Mouse (Mus musculus) forelimb bud, embryonic 11.5 days (tissue): ENCODE measurements around the gene Ppp1r14a.

Experiments
- DNase-seq: peaks from one replicate; pipeline ENCODE4 v3.0.0-alpha.2; 2012; ENCODE audit warnings: low read depth, low spot score

Gene Ppp1r14a

DNA sequence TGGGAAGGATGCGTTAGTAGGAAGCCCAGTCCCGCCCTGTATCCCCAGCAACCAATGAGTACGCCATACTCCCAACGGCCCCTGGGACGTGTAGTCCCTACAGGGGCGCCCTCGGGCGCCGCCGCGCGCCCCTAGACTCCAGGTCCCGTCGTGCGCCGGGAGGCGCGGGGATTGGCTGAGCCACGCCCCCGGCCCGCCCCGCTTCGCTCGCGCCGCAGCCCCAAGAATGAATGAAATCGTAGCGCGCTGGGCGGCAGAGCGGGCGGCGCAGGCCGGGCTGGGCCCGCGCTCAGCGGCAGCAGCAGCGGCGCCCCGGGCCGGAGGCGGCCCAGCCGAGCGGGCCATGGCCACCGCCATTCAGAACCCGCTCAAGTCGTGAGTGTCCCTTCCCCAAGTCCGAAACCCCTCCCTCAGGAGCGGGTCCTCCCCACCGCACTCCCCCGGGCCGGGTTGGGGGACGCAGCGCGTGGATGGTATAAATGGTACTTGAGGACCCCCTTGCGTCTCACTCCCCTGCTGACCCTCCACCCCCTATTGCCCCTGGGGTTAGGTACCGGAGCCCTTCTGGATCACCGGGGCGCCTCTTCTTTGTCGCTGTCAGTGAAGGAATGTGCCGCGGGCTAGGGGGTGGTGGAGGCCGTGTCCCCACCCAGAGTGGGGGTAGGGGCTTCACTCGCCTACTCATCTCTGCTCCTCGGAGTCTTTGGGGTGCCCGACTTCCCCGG, 14.8 kb downstream of the Ppp1r14a start, which contains the start of gene Dpf1:
Gene Dpf1, plus strand, starts transcription at position 214 of the 725 bp plus-strand sequence.
- peak; percentile 79 for DNase-seq

DNA sequence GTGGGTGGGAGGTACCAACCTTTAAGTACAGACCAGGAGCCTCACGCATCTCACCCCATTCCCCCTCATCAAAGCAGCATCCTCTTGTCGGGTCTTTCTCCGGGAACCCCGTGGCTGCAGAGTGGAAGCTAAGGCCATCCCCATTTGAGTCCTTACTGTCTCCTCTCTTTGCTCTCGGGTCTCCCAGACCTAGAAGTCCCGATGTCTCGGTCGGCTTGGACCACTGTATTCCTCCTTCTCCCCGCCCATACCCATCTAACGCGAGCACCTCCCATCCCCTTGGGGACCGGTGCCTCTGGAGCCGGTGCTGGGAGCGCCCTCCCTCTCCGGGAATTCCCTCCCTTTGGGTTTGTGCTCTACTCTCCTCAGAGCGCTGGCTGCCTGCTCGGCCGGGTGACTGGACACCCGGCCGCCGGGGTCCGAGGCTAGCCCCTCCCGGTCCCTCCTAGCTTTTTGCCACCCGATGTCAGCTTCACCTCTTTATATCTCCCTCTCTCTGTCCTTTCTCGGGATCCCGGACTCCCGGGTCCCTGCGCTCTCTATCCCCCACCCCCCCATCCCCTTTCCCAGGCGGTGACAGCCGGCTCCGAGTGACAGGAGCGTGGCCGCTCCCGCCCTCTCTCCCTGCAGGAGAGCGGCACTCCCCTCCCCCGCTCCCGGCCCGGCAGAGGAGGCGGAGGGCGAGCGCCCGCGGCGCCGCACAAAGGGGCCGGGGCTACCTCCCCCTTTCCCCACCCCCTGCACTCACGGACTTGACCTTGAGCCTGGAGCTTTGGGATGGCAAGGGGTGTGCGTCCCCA, 15.6 kb downstream of the Ppp1r14a start:
- DNase-seq = no peak

DNA sequence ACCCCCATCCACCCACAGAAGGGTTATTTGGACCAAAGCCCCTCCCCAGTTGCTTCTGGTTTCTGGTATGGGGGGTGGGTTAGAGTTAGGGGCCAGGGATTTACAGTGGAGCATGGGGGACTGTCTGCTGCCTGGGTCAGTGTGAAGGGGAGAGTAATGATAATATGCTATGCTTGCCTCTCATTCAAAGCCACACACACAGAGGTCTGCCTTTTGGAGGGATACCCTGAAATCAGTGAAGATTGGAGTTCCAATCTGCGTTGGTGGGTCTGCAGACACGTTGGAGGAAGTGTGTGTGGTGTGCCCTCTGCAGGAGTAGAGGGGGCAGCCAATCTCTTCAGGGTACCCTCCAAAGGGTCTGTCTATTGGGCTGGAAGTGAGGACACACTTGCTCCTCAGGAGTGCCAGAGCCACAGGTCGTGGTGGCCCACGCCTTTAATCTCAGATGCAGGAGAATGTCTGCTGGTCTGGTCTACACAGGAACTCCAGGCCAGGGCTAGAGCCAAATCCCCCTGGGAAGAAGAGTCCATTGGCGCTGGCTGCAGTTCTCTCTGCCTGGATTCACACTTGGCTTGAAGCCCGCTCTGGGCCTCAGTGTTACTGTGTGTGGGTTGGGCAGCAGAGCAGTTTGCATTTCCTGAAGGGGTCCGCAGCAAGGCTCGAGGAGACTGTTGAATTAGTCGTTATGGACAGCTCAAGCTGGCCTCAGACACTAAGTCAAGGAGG, 16.3 kb downstream of the Ppp1r14a start:
- DNase-seq = no peak

DNA sequence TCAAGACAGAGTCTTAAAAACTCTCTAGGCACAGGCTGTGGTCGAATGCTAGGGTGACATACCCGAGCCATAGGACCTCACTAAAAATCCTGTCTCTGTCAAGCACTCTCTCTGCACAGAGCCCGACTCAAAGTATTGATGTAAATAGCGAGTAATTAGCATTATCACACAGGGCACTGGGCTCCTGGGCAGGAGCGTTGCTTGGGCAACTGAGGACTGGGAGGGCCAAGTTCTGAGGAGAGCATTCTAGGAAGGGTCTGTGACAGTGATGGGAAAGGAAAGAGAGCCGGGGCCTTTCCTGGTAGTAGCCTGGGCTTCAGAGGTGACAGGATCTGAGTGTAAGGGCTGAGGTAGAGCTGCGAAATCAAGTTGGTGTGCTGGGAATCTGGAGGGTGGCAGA, 17.0 kb downstream of the Ppp1r14a start:
- no peak for DNase-seq

DNA sequence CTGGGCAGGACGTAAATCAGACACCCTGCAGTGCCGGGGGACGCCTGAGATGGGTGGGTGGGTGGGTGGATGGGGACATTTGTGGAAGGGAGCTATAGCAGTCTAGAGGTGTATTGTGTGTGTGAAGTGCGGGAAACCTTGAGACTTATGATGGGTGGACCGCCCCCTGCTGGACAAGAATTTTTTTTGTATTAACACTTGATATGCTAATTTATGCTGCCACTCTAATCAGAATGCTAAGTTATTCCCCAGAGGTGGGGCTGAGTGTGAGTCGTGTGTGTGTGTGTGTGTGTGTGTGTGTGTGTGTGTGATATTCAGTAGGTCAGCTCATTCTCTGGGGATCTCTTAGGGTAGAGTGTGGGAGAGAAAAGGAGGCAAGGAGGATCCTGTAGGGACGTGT, 17.5 kb downstream of the Ppp1r14a start:
- no peak for DNase-seq

DNA sequence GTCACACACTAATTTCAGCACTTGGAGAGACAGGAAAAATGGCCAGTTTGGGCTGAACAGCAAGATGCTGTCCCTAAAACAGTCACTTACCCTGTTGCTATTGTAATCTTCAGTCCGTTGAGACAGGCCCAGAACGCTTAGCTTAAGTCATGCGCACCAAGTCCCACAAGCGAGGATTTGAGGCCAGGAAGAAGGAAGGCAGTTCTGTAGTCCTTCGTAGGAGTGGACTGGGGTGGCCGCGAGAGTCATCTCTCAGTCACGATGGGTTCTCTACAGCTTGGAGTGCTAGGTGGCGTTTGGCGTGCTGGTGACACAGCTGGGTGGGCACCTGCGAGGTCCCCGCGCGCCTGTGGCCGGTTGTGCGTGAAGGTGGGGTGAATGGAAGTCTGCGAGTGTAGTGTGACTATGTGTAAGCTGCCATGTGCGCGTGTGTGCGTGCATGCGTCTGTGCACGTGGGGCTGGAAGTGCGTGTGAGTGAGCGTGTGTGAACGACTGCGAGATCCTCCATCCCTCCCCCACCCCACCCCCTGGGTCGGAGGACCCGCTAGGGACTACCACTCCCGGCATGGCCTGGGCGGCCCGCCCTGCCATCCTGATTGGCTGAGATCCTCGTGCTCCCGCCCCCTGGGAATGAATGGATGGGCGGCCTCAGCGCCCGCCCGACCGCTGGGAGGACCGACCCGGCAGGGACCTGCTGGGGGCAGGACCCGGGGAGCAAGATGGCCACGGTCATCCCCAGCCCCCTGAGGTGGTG, 18.4 kb downstream of the Ppp1r14a start:
- DNase-seq = peak; percentile 90

DNA sequence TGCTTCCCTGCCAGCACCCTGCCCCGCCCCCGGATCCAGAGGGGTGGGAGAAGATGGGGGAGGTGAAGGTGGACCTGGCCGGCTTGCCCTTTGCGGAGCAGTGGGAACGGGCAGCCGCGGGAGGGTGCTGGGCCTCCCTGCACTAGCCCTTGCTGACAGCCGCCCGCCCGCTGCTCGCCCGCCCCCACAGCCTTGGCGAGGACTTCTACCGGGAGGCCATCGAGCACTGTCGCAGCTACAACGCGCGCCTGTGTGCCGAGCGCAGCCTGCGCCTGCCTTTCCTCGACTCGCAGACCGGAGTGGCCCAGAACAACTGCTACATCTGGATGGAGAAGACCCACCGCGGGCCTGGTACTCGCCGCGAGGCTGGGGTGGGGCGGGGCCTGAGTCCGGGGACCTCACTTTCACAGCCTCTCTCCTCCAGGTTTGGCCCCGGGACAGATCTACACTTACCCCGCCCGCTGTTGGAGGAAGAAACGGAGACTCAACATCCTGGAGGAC, 20.2 kb downstream of the Ppp1r14a start:
- no peak for DNase-seq

DNA sequence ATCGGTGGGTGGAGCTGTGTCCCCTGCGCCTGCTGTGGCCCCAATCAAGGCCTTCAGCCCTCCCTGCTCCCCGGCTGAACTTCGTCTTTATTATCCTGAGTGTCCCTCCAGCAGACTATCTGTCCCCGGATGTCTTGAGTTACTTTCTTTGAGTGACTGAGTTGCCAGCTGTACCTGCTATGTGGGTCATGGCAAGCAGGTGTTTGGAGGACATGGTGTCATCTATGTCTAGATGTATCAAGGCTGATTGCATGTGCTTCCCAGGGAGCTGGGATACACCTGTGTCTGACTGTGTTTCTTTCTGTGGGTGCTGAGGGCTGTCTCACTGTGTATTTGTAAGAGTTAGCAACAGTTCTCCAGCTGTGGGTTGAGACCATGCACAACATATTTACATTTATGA, 20.6 kb downstream of the Ppp1r14a start:
- no peak for DNase-seq

DNA sequence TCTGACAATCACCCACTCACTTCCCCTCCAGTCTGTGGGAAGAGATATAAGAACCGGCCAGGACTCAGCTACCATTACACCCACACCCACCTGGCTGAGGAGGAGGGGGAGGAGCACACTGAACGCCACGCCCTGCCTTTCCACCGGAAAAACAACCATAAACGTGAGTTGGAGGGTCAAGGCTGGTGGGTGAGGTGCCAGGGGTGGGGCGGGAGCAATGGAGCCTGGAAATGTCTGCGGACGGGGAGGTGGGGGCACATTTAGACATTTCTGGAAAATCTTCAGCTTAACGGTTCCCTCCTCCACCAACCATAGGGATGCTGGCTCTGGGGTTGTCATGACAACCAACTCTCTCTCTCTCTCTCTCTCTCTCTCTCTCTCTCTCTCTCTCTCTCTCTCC, 23.9 kb downstream of the Ppp1r14a start:
- no peak for DNase-seq

DNA sequence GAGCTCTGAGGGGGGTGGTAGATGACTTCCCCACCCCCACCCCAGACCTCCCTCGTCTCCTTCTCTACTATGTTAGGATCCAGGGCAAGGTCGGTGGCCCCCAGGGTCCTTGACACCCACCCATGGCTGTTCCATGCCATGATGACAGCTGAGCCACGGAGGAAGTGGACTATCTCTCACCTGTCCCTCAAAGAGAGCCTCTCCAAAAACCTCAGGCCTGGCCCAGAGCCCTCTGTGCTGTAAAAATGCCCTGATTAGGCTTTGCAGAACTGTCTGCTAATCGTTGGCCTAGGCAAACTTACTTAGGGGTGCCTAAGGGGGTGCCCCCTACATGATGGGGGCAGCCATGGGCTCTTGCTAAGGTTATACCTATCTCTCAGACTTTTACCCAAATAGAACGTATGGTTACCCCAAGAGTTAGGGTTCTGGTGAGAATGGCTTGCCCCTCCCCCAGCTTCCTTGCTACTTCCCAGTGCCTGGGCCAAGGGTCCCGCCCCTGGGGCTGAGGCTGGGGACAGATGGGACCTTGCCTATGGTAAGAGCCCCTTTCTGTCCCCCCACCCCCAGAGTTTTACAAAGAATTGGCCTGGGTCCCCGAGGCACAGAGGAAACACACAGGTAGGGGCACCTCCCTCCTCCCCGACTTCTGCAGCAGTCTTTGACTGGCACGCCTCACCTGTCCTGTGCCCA, 24.6 kb downstream of the Ppp1r14a start:
- DNase-seq = no peak

DNA sequence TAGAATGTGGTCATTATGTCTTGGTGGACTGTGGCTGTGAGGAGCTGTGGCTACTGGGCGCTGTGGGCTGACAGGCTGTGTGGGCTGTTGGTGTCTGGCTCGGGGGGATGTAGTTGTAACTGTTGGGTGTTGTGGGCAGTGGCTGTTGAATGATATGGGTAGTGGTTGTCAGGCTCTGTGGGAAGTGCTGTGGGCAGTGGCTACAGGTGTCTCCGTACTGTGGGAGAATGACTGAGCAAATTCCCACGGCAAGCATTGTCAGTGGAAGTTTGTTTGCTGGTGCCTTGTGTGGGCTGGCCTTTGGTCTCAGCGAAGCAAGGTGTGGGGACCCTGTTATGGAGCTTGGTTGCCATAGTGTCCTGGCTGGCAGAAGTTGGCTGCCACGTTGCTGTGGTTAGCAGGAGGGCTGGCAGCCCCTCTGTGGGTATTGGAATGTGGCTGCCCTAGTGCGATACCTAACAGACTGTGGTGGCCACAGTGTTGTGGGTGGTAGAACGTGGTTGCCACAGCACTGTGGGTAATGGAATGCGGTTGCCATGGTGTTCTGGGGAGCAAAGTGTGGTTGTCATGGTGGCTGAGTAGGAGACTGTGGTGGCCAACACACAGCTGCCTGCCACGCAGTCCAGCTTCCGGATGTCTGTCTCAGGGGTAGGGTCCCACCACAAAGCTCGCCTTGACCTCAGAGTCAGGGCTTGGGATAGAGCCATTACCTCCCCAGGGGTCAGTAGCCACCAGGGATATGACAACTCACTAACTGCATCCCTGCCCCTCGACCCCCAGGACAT, 25.9 kb downstream of the Ppp1r14a start:
- no peak for DNase-seq

DNA sequence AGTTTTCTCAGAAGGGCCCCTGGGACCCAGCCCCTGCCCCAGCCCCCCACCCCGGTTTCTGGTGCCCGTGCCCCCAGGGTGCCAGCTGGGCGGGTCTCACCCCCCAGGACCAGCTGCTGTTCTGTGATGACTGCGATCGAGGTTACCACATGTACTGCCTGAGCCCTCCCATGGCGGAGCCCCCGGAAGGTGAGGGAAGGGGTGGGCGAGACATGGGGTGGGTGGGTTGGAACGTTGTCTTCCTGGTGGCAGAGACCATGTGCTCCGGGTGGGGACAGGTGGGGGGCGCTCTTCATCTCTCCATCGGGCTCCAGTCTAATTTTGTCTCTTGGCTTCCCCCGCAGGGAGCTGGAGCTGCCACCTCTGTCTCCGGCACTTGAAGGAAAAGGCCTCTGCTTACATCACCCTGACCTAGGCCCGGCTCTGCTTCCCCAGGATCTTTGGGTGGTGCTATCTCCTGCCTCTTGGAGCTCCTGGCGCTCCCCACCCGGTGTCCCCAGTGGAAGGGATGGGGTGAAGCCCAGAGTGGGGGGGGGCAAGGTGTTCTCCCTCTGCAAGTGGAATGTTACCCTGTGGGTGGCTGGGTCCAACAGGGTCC, 27.1 kb downstream of the Ppp1r14a start:
- DNase-seq = no peak

DNA sequence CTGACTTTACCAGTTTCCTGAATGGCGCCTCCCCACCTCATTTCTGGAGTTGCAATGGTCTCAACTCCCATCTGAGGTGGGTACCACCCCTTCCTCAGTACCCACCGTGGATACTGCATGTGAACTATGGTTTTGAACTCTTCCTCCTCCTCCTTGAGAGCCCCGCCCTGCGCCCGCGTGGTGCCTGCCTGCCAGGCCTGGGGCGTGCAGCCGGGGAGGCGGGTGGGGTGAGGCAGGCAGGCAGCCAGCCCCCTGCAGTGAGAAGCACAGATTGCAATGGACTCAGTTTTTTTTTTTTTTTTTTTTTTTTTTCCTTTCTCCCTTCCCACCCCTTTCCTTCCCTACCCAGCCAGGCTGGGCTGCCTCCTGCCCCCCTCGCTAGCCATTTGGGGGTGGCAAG, 27.9 kb downstream of the Ppp1r14a start:
- no peak for DNase-seq

DNA sequence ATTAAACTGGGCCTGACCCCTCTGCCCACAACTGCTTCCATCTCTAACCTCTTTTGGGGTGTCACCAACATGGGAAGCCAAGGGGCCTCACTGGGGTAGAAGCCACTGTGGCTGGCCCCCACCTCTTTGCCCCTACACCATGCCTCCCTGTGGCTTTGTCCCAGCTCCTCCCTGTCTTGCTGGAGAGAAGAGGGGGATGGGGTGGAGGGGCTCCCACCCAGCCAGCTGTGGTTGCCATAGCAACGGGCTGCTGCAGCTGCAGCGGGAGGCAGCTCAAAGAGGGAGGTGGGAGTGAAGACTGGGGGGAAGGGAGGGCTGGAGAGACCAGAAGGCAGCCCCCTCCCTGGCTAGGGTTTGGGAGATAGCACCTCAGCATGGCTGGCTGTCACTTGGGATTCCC, 28.4 kb downstream of the Ppp1r14a start:
- DNase-seq = peak; percentile 95

DNA sequence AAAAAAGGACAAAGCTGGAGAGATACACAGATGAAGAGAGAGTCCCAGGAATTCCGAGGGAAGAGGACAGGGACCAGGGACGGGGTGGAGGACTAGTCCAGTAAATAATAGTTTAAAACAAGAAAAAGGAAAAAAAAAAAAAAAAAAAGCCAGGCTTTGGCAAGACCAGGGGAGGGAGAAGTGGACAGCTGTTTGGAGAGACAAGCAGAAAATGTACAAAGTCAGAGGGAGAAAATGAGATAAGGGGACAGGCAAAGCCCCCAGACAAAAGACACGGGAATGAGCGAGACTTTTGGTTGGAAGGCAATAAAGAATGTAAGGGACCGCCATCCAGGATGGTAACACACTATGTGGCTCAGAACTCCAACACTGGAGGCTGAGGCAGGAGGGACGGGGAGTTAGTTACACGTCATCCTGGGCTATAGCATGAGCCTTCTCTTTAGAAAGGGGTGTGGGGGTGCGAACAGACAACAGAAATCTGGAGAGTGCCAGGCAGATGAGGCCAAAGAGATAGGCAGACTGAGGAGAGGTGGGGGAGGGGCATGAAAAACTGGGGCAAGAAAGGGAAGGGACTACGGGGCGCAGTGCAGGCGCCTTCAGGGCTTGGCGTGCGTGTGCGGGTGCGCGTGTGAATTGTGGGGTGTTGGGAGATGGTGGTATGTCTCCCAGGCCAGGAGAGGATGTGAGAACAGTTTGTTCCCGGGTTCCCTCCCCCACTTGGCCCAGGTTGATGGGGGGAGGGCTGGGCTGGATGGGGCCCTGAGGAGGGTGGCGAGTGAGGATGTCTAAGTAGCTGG, 29.2 kb downstream of the Ppp1r14a start:
- DNase-seq = no peak

DNA sequence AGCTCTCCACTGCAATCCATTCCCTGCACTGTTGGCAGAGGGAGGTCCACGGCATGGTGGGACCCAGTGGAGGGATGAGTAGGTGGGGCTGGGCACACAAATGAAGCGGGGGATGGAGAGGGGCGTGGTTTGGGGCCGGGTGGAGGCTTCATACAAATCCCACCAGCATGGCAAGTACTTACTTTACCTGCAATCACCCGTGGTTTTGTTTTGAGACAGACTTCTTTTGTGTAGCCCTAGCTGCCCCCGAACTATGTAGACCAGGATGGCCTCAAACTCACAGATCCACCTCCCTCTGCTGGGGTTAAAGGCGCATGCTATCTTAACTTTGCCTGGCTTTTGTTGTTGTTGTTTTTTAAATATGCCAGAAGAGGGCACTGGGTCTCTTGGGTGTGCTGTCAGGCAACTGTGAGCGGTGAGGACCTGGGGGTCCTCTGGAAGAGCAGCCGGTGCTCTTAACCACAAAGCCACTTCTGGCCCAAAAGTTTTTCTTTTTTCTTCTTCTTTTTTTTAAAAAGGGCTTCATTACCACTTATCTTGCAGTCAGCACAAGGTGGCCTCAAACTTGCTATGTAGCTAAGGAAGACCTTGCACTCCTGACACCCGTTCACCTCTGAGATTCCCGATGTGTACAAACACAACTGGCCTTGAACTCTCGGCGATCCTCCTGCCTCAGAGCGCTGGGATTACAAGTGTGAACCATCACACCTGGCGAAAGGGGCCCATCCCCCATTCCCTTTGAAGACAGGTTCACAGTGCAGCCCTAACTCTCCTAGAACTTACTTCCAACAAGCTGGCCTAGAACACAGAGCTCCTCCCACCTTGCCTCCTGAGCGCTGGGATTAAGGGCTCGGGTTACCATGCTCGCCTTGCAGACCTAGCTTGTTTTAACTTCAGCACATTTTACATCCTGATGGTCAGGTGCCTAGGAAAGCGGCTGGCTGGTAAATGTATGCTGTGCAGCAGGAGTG, 30.5 kb downstream of the Ppp1r14a start:
- DNase-seq = peak; percentile 76

DNA sequence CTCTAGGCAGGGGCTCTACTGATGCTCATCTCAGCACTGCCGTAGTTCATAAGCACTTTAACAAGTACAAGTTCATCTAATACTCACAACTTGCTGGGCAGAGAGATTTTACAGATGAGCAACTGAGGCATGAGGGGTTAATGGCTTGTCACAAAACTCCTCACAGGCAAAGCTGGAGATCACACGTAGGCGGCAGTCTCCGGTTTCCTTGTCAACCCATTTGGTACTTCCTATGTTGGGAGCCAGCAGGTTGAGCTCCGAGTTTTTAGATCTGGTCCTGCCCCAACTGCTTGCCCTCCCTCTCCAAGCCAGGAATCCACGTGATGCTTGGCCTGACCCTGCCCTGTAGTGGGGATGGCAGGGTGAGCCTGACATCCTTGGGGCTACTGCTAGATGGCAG, 38.0 kb downstream of the Ppp1r14a start:
- DNase-seq = no peak

DNA sequence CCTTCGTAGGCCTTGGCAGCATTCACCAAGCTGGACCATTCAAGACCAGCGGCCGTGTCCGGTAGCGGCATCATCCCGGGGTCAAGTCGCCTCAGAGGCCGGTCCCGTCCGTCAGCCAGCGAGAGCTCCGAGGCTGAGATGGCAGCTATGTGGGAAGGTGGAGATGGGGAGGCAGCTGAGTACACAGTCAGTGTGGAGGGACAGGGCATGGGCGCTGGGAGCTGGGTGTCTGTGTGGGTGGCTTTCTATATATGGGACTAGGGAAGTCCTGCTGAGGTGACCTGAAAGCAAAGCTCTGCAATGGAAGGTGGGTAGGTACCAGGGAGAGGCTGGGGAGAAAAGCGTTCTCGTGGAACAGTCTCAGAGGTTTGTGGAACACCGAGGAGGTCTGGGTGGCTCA, 39.9 kb downstream of the Ppp1r14a start:
- DNase-seq = no peak
